Mouse (Mus musculus) forebrain, embryonic 10.5 days (tissue): ENCODE measurements around the gene Adprhl1. TPM values are rescaled to one million over a fixed set of nuclear protein-coding genes. Genes with fewer than 3 reads are reported as not detected.

Source experiments
- DNase-seq: peaks from one replicate; pipeline ENCODE4 v3.0.0-alpha.2; 2017; ENCODE audit warnings: low spot score; ENCODE audit errors: extremely low spot score
- H3K27ac ChIP-seq: fragments of 300-500 bp; sonication (generic); 2 replicates; pipeline ENCODE4 v1.5.1; 2016; ENCODE audit warnings: mild to moderate bottlenecking
- H3K27me3 ChIP-seq: fragments of 300-500 bp; sonication (generic); 2 replicates; pipeline ENCODE4 v1.6.1; 2016; ENCODE audit warnings: mild to moderate bottlenecking; ENCODE audit not compliant: poor library complexity, severe bottlenecking
- H3K36me3 ChIP-seq: fragments of 300-500 bp; sonication (generic); replicated peaks from 2 replicates; pipeline ENCODE4 v1.6.1; 2016; ENCODE audit warnings: mild to moderate bottlenecking, moderate library complexity
- H3K4me1 ChIP-seq: fragments of 300-500 bp; sonication (generic); 2 replicates; pipeline ENCODE4 v1.6.1; 2016
- H3K4me3 ChIP-seq: fragments of 300-500 bp; sonication (generic); 2 replicates; pipeline ENCODE4 v1.5.1; 2016; ENCODE audit warnings: mild to moderate bottlenecking, moderate library complexity
- H3K9me3 ChIP-seq: fragments of 300-500 bp; sonication (generic); 2 replicates; pipeline ENCODE4 v1.6.1; 2016; ENCODE audit warnings: mild to moderate bottlenecking, moderate library complexity
- WGBS: fragments of 180-500 bp; shearing (Covaris S2); methylation state at CpG from one replicate; pipeline ENCODE4 v1.1.7; 2016; 5-methylcytosine and 5-hydroxymethylcytosine counted together
- polyA plus RNA-seq: library from polyadenylated mRNA; unstranded; fragments of >200 nt; fragmentation: Nextera tagmentation; extraction: Ambion mirVana; gene quantifications from 2 replicates; pipeline ENCODE4 v1.2.1, GENCODE M21; 2016

The Adprhl1 gene
- polyA plus RNA-seq, 1 experiment from 2014 or later, result not detected

- Histone ChIP-seq H3K36me3 (peaks cover 38% of the 10 kb centered on the region), H3K27ac (no peak overlapping the region), H3K4me1 (no peaks in the 10 kb centered on the region), H3K9me3 (no peaks in the 10 kb centered on the region), H3K4me3 (no peak overlapping the region), H3K27me3 (no peaks in the 10 kb centered on the region)
- DNase-seq, result no peak
- 74% methylated on average over 3 of the region's 3 CpGs for WGBS
These were observed 9.4 kb upstream of the Adprhl1 start for GRCm38 (mm10) chr8:13263376-13263775.

- 77% methylated on average over 5 of the region's 5 CpGs for WGBS
- H3K27ac ChIP-seq, result no peak overlapping the region
These were observed 549 bp downstream of the Adprhl1 start for GRCm38 (mm10) chr8:13253413-13253812.

GRCm38 (mm10) chr8:13252837-13253236 is 1.1 kb downstream of the Adprhl1 start:
- no peak for DNase-seq
- Histone ChIP-seq H3K4me1 (peaks cover 6% of the 10 kb centered on the region; the same call in 1 of the 2 replicates), H3K36me3 (peaks cover 26% of the 10 kb centered on the region), H3K9me3 (no peaks in the 10 kb centered on the region), H3K27me3 (no peaks in the 10 kb centered on the region), H3K27ac (no peak overlapping the region), H3K4me3 (no peak overlapping the region)
- WGBS, result 93% methylated on average over 13 of the region's 13 CpGs

More at GRCm38 (mm10) chr8:13253413-13253812, 549 bp downstream of the Adprhl1 start:
- no peaks in the 10 kb centered on the region for H3K9me3 ChIP-seq
- H3K4me1 ChIP-seq, result peaks cover 6% of the 10 kb centered on the region; the same call in 1 of the 2 replicates
- no peak for DNase-seq
- no peaks in the 10 kb centered on the region for H3K27me3 ChIP-seq
- H3K36me3 ChIP-seq, result peaks cover 32% of the 10 kb centered on the region
- H3K4me3 ChIP-seq, result no peak overlapping the region

GRCm38 (mm10) chr8:13244343-13244880 is 9.6 kb downstream of the Adprhl1 start:
- Histone ChIP-seq H3K4me3 (no peak overlapping the region), H3K36me3 (no peaks in the 10 kb centered on the region), H3K9me3 (no peaks in the 10 kb centered on the region), H3K27me3 (no peaks in the 10 kb centered on the region), H3K27ac (no peak overlapping the region), H3K4me1 (no peaks in the 10 kb centered on the region)
- WGBS, result 90% methylated on average over 11 of the region's 11 CpGs
- no peak for DNase-seq

- Histone ChIP-seq H3K4me3 (no peak overlapping the region), H3K36me3 (no peaks in the 10 kb centered on the region), H3K27ac (no peak overlapping the region), H3K9me3 (no peaks in the 10 kb centered on the region), H3K27me3 (no peaks in the 10 kb centered on the region), H3K4me1 (no peaks in the 10 kb centered on the region)
- no peak for DNase-seq
- WGBS, result 89% methylated on average over 10 of the region's 10 CpGs
These were observed 10.7 kb downstream of the Adprhl1 start for GRCm38 (mm10) chr8:13242985-13243870.

GRCm38 (mm10) chr8:13240691-13241090 is 13.3 kb downstream of the Adprhl1 start:
- Histone ChIP-seq H3K36me3 (no peaks in the 10 kb centered on the region), H3K4me3 (no peak overlapping the region), H3K27ac (no peak overlapping the region), H3K27me3 (no peaks in the 10 kb centered on the region), H3K4me1 (no peaks in the 10 kb centered on the region), H3K9me3 (no peaks in the 10 kb centered on the region)
- no peak for DNase-seq
- 76% methylated on average over 7 of the region's 7 CpGs for WGBS

GRCm38 (mm10) chr8:13240055-13240454 is 13.9 kb downstream of the Adprhl1 start:
- no peaks in the 10 kb centered on the region for H3K4me1 ChIP-seq
- no peak overlapping the region for H3K27ac ChIP-seq
- H3K36me3 ChIP-seq, result no peaks in the 10 kb centered on the region
- no peak for DNase-seq
- H3K4me3 ChIP-seq, result no peak overlapping the region
- no peaks in the 10 kb centered on the region for H3K9me3 ChIP-seq
- 91% methylated on average over 9 of the region's 9 CpGs for WGBS
- H3K27me3 ChIP-seq, result no peaks in the 10 kb centered on the region

- Histone ChIP-seq H3K4me3 (no peak overlapping the region), H3K27me3 (peaks cover 2% of the 10 kb centered on the region; the same call in 1 of the 2 replicates), H3K4me1 (no peaks in the 10 kb centered on the region), H3K9me3 (no peaks in the 10 kb centered on the region), H3K36me3 (no peaks in the 10 kb centered on the region), H3K27ac (no peak overlapping the region)
- WGBS, result 90% methylated on average over 13 of the region's 13 CpGs
- no peak for DNase-seq
These were observed 19.2 kb downstream of the Adprhl1 start for GRCm38 (mm10) chr8:13234803-13235202.

- H3K9me3 ChIP-seq, result no peaks in the 10 kb centered on the region
These were observed 23.5 kb downstream of the Adprhl1 start for GRCm38 (mm10) chr8:13230471-13230870.

GRCm38 (mm10) chr8:13229802-13230201 is 24.2 kb downstream of the Adprhl1 start:
- Histone ChIP-seq H3K27ac (no peak overlapping the region), H3K36me3 (no peaks in the 10 kb centered on the region), H3K9me3 (no peaks in the 10 kb centered on the region), H3K4me3 (no peak overlapping the region), H3K4me1 (peaks cover 23% of the 10 kb centered on the region), H3K27me3 (peaks cover 13% of the 10 kb centered on the region; the same call in 1 of the 2 replicates)
- no peak for DNase-seq
- WGBS, result 93% methylated on average over 12 of the region's 12 CpGs

More at GRCm38 (mm10) chr8:13230471-13230870, 23.5 kb downstream of the Adprhl1 start:
- Histone ChIP-seq H3K4me1 (peaks cover 23% of the 10 kb centered on the region), H3K4me3 (no peak overlapping the region), H3K36me3 (no peaks in the 10 kb centered on the region), H3K27me3 (peaks cover 7% of the 10 kb centered on the region; the same call in 1 of the 2 replicates), H3K27ac (no peak overlapping the region)
- no peak for DNase-seq
- WGBS, result 93% methylated on average over 4 of the region's 4 CpGs

GRCm38 (mm10) chr8:13228923-13229610 is 24.9 kb downstream of the Adprhl1 start:
- Histone ChIP-seq H3K27ac (no peak overlapping the region), H3K36me3 (no peaks in the 10 kb centered on the region), H3K4me1 (peaks cover 23% of the 10 kb centered on the region), H3K9me3 (no peaks in the 10 kb centered on the region), H3K4me3 (no peak overlapping the region), H3K27me3 (peaks cover 18% of the 10 kb centered on the region; the same call in 1 of the 2 replicates)
- WGBS, result 60% methylated on average over 9 of the region's 9 CpGs
- no peak for DNase-seq

GRCm38 (mm10) chr8:13227184-13227583 is 26.8 kb downstream of the Adprhl1 start:
- peaks cover 23% of the 10 kb centered on the region for H3K4me1 ChIP-seq
- no peak for DNase-seq

More at GRCm38 (mm10) chr8:13227184-13227583, 26.8 kb downstream of the Adprhl1 start:
- Histone ChIP-seq H3K27me3 (peaks cover 18% of the 10 kb centered on the region; the same call in 1 of the 2 replicates), H3K9me3 (no peaks in the 10 kb centered on the region), H3K36me3 (no peaks in the 10 kb centered on the region), H3K4me3 (no peak overlapping the region), H3K27ac (no peak overlapping the region; the same call in 1 of the 2 replicates)
- 82% methylated on average over 3 of the region's 3 CpGs for whole genome bisulfite sequencing
